Mouse (Mus musculus): Measurements from ENCODE around the gene Rusc2.

GRCm38 (mm10) chr4:43454041-43454836 lies 72.5 kb downstream of the Rusc2 start, which contains the start of gene Cd72:
- TF ChIP-seq EP300 (IDR thresholded peaks at IDR 0.05; ENCODE audit: low read depth) (no peak), CTCF (IDR thresholded peaks at IDR 0.05; ENCODE audit: low read depth) (no peak)

All from liver, postnatal 0 days (tissue).